Mouse (Mus musculus) testis, adult 2 months (tissue): ENCODE data around the gene Gm31371.
"Not testable (repeated sequence)": the region's sequence is repeated elsewhere in the genome, so short reads cannot be mapped to it uniquely, and the experiment has no call there.

Experiments
- CTCF ChIP-seq: fragments of 200-500 bp; IDR thresholded peaks from 2 replicates; pipeline ENCODE4 v1.5.1; 2012; ENCODE audit warnings: low read depth, mild to moderate bottlenecking, inconsistent platforms, low read length, moderate library complexity; ENCODE audit not compliant: control insufficient read depth, insufficient read depth, insufficient replicate concordance
- POLR2A ChIP-seq: fragments of 200-500 bp; IDR thresholded peaks from 2 replicates; pipeline ENCODE4 v1.6.1; 2012; ENCODE audit warnings: low read depth, mild to moderate bottlenecking, inconsistent platforms, low read length, moderate library complexity; ENCODE audit not compliant: control insufficient read depth

- not testable (repeated sequence) for TF ChIP-seq CTCF, POLR2A
Measured at GRCm38 (mm10) chr8:19934274-19934673, 31.1 kb downstream of the Gm31371 start.
